Mouse (Mus musculus) forebrain, embryonic 16.5 days (tissue): ENCODE data around the gene Hacl1. TPM values are rescaled to one million over a fixed set of nuclear protein-coding genes. Genes with fewer than 3 reads are reported as not detected.

Experiments used
- ATAC-seq: fragments of 200-750 bp; cut with Nextera tagmentation; 2 replicates; pipeline ENCODE4 v1.8.0; 2017; ENCODE audit warnings: mild to moderate bottlenecking, moderate library complexity
- H3K27ac ChIP-seq: fragments of 300-500 bp; sonication (generic); 2 replicates; pipeline ENCODE4 v1.5.1; 2014; ENCODE audit warnings: low read length, control low read depth
- H3K27me3 ChIP-seq: fragments of 300-500 bp; sonication (generic); replicated peaks from 2 replicates; pipeline ENCODE4 v1.6.1; 2014; ENCODE audit warnings: low read length; ENCODE audit not compliant: control insufficient read depth, insufficient read depth
- H3K36me3 ChIP-seq: fragments of 300-500 bp; sonication (generic); 2 replicates; pipeline ENCODE4 v1.6.1; 2014; ENCODE audit not compliant: control insufficient read depth, insufficient read depth
- H3K4me1 ChIP-seq: fragments of 300-500 bp; sonication (generic); replicated peaks from 2 replicates; pipeline ENCODE4 v1.6.1; 2014; ENCODE audit warnings: low read length; ENCODE audit not compliant: control insufficient read depth, insufficient read depth
- H3K4me2 ChIP-seq: fragments of 300-500 bp; sonication (generic); 2 replicates; pipeline ENCODE4 v1.6.1; 2014; ENCODE audit warnings: mild to moderate bottlenecking, low read length, control low read depth
- H3K4me3 ChIP-seq: fragments of 300-500 bp; sonication (generic); replicated peaks from 2 replicates; pipeline ENCODE4 v1.5.1; 2014; ENCODE audit warnings: mild to moderate bottlenecking, low read length, control low read depth
- H3K9ac ChIP-seq: fragments of 300-500 bp; sonication (generic); replicated peaks from 2 replicates; pipeline ENCODE4 v1.6.1; 2014; ENCODE audit warnings: low read depth, low read length, control low read depth
- H3K9me3 ChIP-seq: fragments of 300-500 bp; sonication (generic); 2 replicates; pipeline ENCODE4 v1.6.1; 2016; ENCODE audit warnings: low read length; ENCODE audit not compliant: control insufficient read depth
- WGBS: fragments of 180-500 bp; shearing (Covaris S2); extraction: QIAGEN DNeasy Blood & Tissue Kit; methylation state at CpG from one replicate; pipeline ENCODE4 v1.1.7; 2014; 5-methylcytosine and 5-hydroxymethylcytosine counted together
- polyA plus RNA-seq: library from polyadenylated mRNA; unstranded; fragments of >200 nt; fragmentation: Nextera tagmentation; extraction: Ambion mirVana; gene quantifications from 2 replicates; pipeline ENCODE4 v1.2.1, GENCODE M21; 2015

Gene Hacl1
- polyA plus RNA-seq, 1 experiment from 2014 or later = 6.9 TPM

GRCm38 (mm10) chr14:31669642-31670490, 28.8 kb upstream of the Hacl1 start:
- no peak overlapping the region for H3K9ac ChIP-seq
- no peaks in the 10 kb centered on the region for H3K27me3 ChIP-seq
- WGBS = 42% methylated on average over 15 of the region's 15 CpGs
- no peaks in the 10 kb centered on the region for H3K9me3 ChIP-seq
- ATAC-seq = peak; percentile 73
- peak overlapping the region; percentile 77 for H3K27ac ChIP-seq
- H3K4me2 ChIP-seq = no peak overlapping the region
- H3K36me3 ChIP-seq = peaks cover 6% of the 10 kb centered on the region
- peaks cover 18% of the 10 kb centered on the region for H3K4me1 ChIP-seq
- no peak overlapping the region for H3K4me3 ChIP-seq

DNA sequence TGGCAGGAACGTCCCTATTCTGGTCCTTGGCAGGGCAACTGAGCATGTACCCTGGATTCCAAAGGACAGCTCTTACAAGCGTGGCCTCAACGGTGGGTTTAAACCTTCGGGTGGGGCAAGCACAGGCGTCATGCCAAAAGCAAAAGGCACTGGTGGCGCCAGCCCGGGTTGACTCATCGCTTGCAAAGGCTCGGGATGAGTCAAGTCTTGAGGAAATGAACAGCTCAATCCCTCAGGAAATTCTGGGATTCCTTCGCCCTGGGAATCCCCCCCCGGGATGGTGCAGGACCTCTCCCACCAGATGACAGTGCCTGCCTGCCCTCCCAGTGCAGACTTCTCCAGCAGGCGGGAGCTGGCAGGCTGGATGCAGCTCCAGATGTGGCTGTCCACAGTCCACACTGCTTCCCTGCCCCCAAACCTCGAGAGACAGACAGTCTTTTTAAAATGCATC, 28.1 kb upstream of the Hacl1 start:
- Histone ChIP-seq H3K4me1 (peaks cover 19% of the 10 kb centered on the region), H3K9ac (no peak overlapping the region), H3K36me3 (peaks cover 6% of the 10 kb centered on the region), H3K4me2 (no peak overlapping the region), H3K9me3 (no peaks in the 10 kb centered on the region), H3K27me3 (no peaks in the 10 kb centered on the region), H3K27ac (peak overlapping the region; percentile 77), H3K4me3 (no peak overlapping the region)
- WGBS = 54% methylated on average over 13 of the region's 13 CpGs
- no peak; the same call in 1 of the 2 replicates for ATAC-seq

GRCm38 (mm10) chr14:31668326-31668725, 27.2 kb upstream of the Hacl1 start:
- 81% methylated on average over 13 of the region's 13 CpGs for WGBS
- Histone ChIP-seq H3K27ac (no peak overlapping the region), H3K36me3 (peaks cover 6% of the 10 kb centered on the region), H3K4me2 (no peak overlapping the region), H3K9ac (no peak overlapping the region), H3K4me1 (peaks cover 27% of the 10 kb centered on the region), H3K4me3 (no peak overlapping the region), H3K9me3 (no peaks in the 10 kb centered on the region), H3K27me3 (no peaks in the 10 kb centered on the region)
- no peak for ATAC-seq

- Histone ChIP-seq H3K36me3 (peaks cover 6% of the 10 kb centered on the region), H3K4me3 (no peak overlapping the region), H3K9me3 (no peaks in the 10 kb centered on the region), H3K27me3 (no peaks in the 10 kb centered on the region), H3K9ac (no peak overlapping the region), H3K27ac (no peak overlapping the region), H3K4me2 (no peak overlapping the region), H3K4me1 (peaks cover 33% of the 10 kb centered on the region)
- 91% methylated on average over 6 of the region's 6 CpGs for WGBS
- no peak for ATAC-seq
Observed at GRCm38 (mm10) chr14:31667741-31668140, 26.7 kb upstream of the Hacl1 start.

DNA sequence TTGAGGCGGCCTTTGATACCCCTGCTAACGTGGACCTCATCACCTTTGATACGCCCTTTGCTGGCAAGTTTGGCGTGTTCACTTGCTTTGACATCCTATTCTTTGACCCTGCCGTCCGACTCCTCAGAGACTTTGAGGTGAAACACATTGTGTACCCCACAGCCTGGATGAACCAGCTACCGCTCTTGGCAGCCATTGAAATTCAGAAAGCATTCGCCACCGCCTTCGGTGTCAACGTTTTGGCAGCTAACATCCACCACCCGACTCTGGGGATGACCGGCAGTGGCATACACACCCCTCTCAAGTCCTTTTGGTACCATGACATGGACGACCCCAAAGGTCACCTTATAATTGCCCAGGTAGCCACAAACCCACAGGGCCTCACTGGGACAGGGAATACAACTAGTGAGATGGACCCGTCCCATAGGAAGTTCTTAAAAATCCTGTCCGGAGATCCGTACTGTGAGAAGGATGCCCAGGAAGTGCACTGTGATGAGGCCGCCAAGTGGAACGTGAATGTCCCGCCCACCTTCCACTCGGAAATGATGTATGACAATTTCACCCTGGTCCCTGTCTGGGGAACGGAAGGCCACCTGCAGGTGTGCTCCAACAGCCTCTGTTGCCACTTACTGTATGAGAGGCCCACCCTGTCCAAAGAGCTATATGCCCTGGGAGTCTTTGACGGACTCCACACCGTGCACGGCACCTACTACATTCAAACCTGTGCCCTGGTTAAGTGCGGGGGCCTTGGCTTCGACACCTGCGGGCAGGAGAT, 26.0 kb upstream of the Hacl1 start:
- Histone ChIP-seq H3K4me3 (no peak overlapping the region), H3K9ac (no peak overlapping the region), H3K36me3 (peaks cover 6% of the 10 kb centered on the region), H3K27me3 (no peaks in the 10 kb centered on the region), H3K4me2 (no peak overlapping the region), H3K27ac (no peak overlapping the region), H3K4me1 (peaks cover 39% of the 10 kb centered on the region), H3K9me3 (no peaks in the 10 kb centered on the region)
- 96% methylated on average over 28 of the region's 28 CpGs for WGBS
- ATAC-seq = no peak

GRCm38 (mm10) chr14:31665566-31665940, 24.5 kb upstream of the Hacl1 start:
- peaks cover 6% of the 10 kb centered on the region for H3K36me3 ChIP-seq
- no peak for ATAC-seq
- H3K4me1 ChIP-seq = peaks cover 44% of the 10 kb centered on the region
- no peak overlapping the region for H3K4me2 ChIP-seq
- H3K4me3 ChIP-seq = no peak overlapping the region
- no peaks in the 10 kb centered on the region for H3K27me3 ChIP-seq
- WGBS = 89% methylated on average over 4 of the region's 4 CpGs
- H3K27ac ChIP-seq = no peak overlapping the region
- no peaks in the 10 kb centered on the region for H3K9me3 ChIP-seq
- H3K9ac ChIP-seq = no peak overlapping the region

GRCm38 (mm10) chr14:31664903-31665565, 23.9 kb upstream of the Hacl1 start:
- 70% methylated on average over 12 of the region's 12 CpGs for WGBS
- Histone ChIP-seq H3K36me3 (peaks cover 6% of the 10 kb centered on the region), H3K4me1 (peaks cover 42% of the 10 kb centered on the region), H3K4me2 (no peak overlapping the region), H3K4me3 (no peak overlapping the region), H3K9ac (no peak overlapping the region), H3K27me3 (no peaks in the 10 kb centered on the region), H3K9me3 (no peaks in the 10 kb centered on the region), H3K27ac (no peak overlapping the region; the same call in 1 of the 2 replicates)
- no peak for ATAC-seq

DNA sequence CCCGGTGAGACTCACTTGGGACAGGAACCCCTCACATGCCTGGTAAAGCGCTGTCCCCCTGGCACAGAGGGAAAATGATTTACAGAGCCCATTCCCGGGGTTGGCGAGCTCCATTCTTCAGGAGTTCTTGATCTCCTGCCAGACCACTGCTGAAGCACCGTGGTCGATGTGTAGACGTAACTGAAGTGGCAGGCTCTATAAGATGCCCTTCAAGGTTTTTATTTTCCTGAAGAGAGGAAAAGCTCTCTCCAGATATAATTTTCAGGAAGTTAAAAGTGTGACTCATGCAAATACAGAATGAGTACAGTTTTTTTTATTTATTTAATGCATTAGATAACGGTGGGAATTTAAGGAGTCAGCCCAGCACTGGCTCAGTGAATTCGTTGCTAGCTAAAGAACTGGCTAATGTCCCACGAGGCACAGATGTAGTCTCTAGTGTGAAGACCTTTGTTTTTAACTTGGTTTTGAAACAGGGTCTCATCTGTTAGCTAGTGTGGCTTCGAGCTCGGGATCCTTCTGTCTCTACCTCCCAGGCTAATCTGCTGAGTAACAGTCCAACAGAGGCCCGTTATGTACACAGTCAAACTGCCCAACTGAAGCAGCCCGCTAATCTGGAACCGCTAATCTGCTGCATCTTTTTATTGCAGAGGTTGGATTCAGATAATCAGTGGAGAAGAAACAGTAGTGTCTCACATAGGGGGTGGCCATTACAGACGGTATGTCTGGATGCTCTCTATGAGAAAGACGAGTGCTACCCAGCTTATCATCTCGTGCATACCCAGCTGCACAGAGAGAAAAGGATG, 23.2 kb upstream of the Hacl1 start:
- peaks cover 6% of the 10 kb centered on the region for H3K36me3 ChIP-seq
- no peaks in the 10 kb centered on the region for H3K27me3 ChIP-seq
- ATAC-seq = no peak
- H3K4me2 ChIP-seq = no peak overlapping the region
- no peak overlapping the region for H3K9ac ChIP-seq
- no peak overlapping the region; the same call in 1 of the 2 replicates for H3K27ac ChIP-seq
- no peak overlapping the region for H3K4me3 ChIP-seq
- H3K4me1 ChIP-seq = peaks cover 42% of the 10 kb centered on the region
- 34% methylated on average over 18 of the region's 18 CpGs for WGBS
- no peaks in the 10 kb centered on the region for H3K9me3 ChIP-seq
